Mouse (Mus musculus) stomach, postnatal 0 days (tissue): ENCODE measurements around the gene Tcfl5.

Experiments used
- CTCF ChIP-seq: IDR thresholded peaks from 2 replicates; pipeline ENCODE4 v1.5.1; 2016; ENCODE audit warnings: antibody characterized with exemption, low read depth, mild to moderate bottlenecking, moderate library complexity
- EP300 ChIP-seq: optimal IDR thresholded peaks from 2 replicates; pipeline ENCODE3; 2016; ENCODE audit warnings: antibody characterized with exemption

DNA sequence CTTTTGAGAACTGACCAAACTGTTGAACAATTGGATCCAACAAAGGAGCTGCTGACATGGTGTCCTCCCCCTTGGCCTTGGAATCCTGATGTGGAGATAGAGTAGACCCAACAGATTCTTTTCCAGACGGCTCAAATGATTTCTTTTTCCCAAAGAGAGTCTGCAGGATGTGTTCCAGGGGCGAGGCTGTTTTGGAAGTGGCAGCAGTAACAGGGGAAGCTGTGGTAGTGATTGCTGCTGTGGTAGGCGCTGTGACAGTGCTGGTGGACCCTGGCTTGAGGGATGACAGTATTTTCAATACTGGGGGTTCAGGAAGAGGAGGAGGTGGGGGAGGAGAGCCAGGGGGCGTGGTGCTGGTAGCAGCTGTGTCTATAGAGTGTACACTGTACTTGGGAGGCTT lies 19.5 kb upstream of the Tcfl5 start:
- no peak for TF ChIP-seq EP300
- TF ChIP-seq CTCF = no peak
